Mouse (Mus musculus) heart, adult 2 months (tissue): ENCODE measurements at regions not wholly inside any gene's neighbourhood (a gene's known extent, or its start where the extent isn't known, plus 50 kb on each side); places are given as distances from the start of the nearest gene placed in this dataset.

Experiments used
- DNase-seq, 2 experiments: peaks; one replicate each; pipeline ENCODE4 v3.0.0; 2021
- H3K27ac ChIP-seq: fragments of 200-600 bp; 2 replicates; pipeline ENCODE4 v1.8.1; 2022
- H3K27me3 ChIP-seq: fragments of 200-500 bp; 2 replicates; pipeline ENCODE4 v1.6.1; 2012; ENCODE audit warnings: mild to moderate bottlenecking, low read length, inconsistent platforms, mixed read lengths; ENCODE audit not compliant: control insufficient read depth, insufficient read depth
- H3K36me3 ChIP-seq: fragments of 200-500 bp; 2 replicates; pipeline ENCODE4 v1.6.1; 2012; ENCODE audit warnings: low read length, inconsistent platforms; ENCODE audit not compliant: control insufficient read depth, insufficient read depth
- H3K4me1 ChIP-seq: fragments of 200-500 bp; 2 replicates; pipeline ENCODE4 v1.6.1; 2011; ENCODE audit warnings: low read length; ENCODE audit not compliant: control insufficient read depth, insufficient read depth
- H3K4me3 ChIP-seq: fragments of 200-600 bp; 2 replicates; pipeline ENCODE4 v1.8.1; 2022
- H3K79me2 ChIP-seq: fragments of 200-500 bp; replicated peaks from 2 replicates; pipeline ENCODE4 v1.6.1; 2012; ENCODE audit warnings: mild to moderate bottlenecking, inconsistent platforms, low read length, moderate library complexity, mixed read lengths; ENCODE audit not compliant: control insufficient read depth, insufficient read depth
- H3K9ac ChIP-seq: fragments of 200-500 bp; 2 replicates; pipeline ENCODE4 v1.6.1; 2012; ENCODE audit warnings: low read depth, mild to moderate bottlenecking, control low read depth, inconsistent platforms, low read length, mixed read lengths
- CTCF ChIP-seq: fragments of 200-600 bp; IDR thresholded peaks from 2 replicates; pipeline ENCODE4 v1.8.1; 2022; ENCODE audit warnings: antibody characterized with exemption, mild to moderate bottlenecking, moderate library complexity
- EP300 ChIP-seq: fragments of 200-500 bp; IDR thresholded peaks from 2 replicates; pipeline ENCODE4 v1.6.1; 2011; ENCODE audit warnings: low read depth, low read length, control low read depth; ENCODE audit not compliant: insufficient read depth
- POLR2A ChIP-seq: fragments of 200-500 bp; IDR thresholded peaks from 2 replicates; pipeline ENCODE4 v1.6.1; 2011; ENCODE audit warnings: mild to moderate bottlenecking, low read depth, low read length, control low read depth; ENCODE audit not compliant: insufficient read depth
- WGBS: fragments of 180-500 bp; shearing (Covaris S2); methylation state at CpG from one replicate; pipeline ENCODE4 v1.1.7; 2018; 5-methylcytosine and 5-hydroxymethylcytosine counted together
- intact Hi-C: fragments of 180-260 bp; cut with DNase I; formaldehyde crosslinking; loops from one replicate; pipeline ENCODE4 v1.15.1; 2025

GRCm38 (mm10) chr3:143995045-143995444, 210.0 kb downstream of the Lmo4 start:
- Histone ChIP-seq H3K79me2 (no peaks in the 10 kb centered on the region), H3K4me1 (no peaks in the 10 kb centered on the region; the same call in 1 of the 2 replicates), H3K9ac (no peak overlapping the region), H3K27ac (no peak overlapping the region), H3K4me3 (no peak overlapping the region), H3K36me3 (no peaks in the 10 kb centered on the region), H3K27me3 (no peaks in the 10 kb centered on the region)
- DNase-seq = no peak
- WGBS = 88% methylated on average over 3 of the region's 3 CpGs
- no peak for TF ChIP-seq CTCF
- intact Hi-C loops = no loop called here

- intact Hi-C loops = no loop called here
- Histone ChIP-seq H3K27ac (no peak overlapping the region), H3K4me3 (no peak overlapping the region), H3K27me3 (no peaks in the 10 kb centered on the region), H3K79me2 (no peaks in the 10 kb centered on the region), H3K36me3 (no peaks in the 10 kb centered on the region), H3K9ac (no peak overlapping the region), H3K4me1 (no peaks in the 10 kb centered on the region; the same call in 1 of the 2 replicates)
- no peak for DNase-seq
- TF ChIP-seq CTCF = no peak
- TF ChIP-seq POLR2A = no peak
- no peak for TF ChIP-seq EP300
- 73% methylated on average over 4 of the region's 4 CpGs for WGBS
These were observed 216.0 kb downstream of the Lmo4 start for GRCm38 (mm10) chr3:143988991-143989390.

GRCm38 (mm10) chr3:143988037-143988436, 217.0 kb downstream of the Lmo4 start:
- Histone ChIP-seq H3K27ac (no peak overlapping the region), H3K36me3 (no peaks in the 10 kb centered on the region), H3K4me1 (no peaks in the 10 kb centered on the region; the same call in 1 of the 2 replicates), H3K4me3 (no peak overlapping the region), H3K27me3 (no peaks in the 10 kb centered on the region), H3K79me2 (no peaks in the 10 kb centered on the region), H3K9ac (no peak overlapping the region)
- intact Hi-C loops = no loop called here
- TF ChIP-seq CTCF (0 out of 2 replicates have a peak, but pooled peaks have one; percentile 10), EP300 (no peak)
- 93% methylated on average over 5 of the region's 5 CpGs for WGBS
- DNase-seq = no peak

- WGBS = 79% methylated on average over 2 of the region's 2 CpGs
- H3K36me3 ChIP-seq = no peaks in the 10 kb centered on the region
- no peak for TF ChIP-seq EP300
- no peak for TF ChIP-seq POLR2A
- no peak for TF ChIP-seq CTCF
- no peak overlapping the region for H3K9ac ChIP-seq
- H3K4me3 ChIP-seq = no peak overlapping the region
- DNase-seq = no peak
- no peaks in the 10 kb centered on the region for H3K79me2 ChIP-seq
- no peaks in the 10 kb centered on the region for H3K27me3 ChIP-seq
- H3K27ac ChIP-seq = no peak overlapping the region
- intact Hi-C loops = no loop called here
- H3K4me1 ChIP-seq = no peaks in the 10 kb centered on the region; the same call in 1 of the 2 replicates
These were observed 218.2 kb downstream of the Lmo4 start for GRCm38 (mm10) chr3:143986798-143987197.

- Histone ChIP-seq H3K9ac (no peak overlapping the region), H3K27ac (no peak overlapping the region), H3K4me1 (no peaks in the 10 kb centered on the region; the same call in 1 of the 2 replicates), H3K4me3 (no peak overlapping the region), H3K36me3 (no peaks in the 10 kb centered on the region), H3K27me3 (no peaks in the 10 kb centered on the region), H3K79me2 (no peaks in the 10 kb centered on the region)
- intact Hi-C loops = no loop called here
- 89% methylated on average over 5 of the region's 5 CpGs for WGBS
- no peak for TF ChIP-seq EP300
- no peak for TF ChIP-seq CTCF
- TF ChIP-seq POLR2A = no peak
- DNase-seq = no peak
These were observed 218.9 kb downstream of the Lmo4 start for GRCm38 (mm10) chr3:143986200-143986506.

GRCm38 (mm10) chr3:143985349-143986199, 219.4 kb downstream of the Lmo4 start:
- Histone ChIP-seq H3K27ac (no peak overlapping the region), H3K27me3 (no peaks in the 10 kb centered on the region), H3K79me2 (no peaks in the 10 kb centered on the region), H3K9ac (no peak overlapping the region), H3K4me3 (no peak overlapping the region), H3K4me1 (no peaks in the 10 kb centered on the region; the same call in 1 of the 2 replicates), H3K36me3 (no peaks in the 10 kb centered on the region)
- WGBS = 84% methylated on average over 6 of the region's 6 CpGs
- TF ChIP-seq CTCF (no peak), POLR2A (no peak), EP300 (no peak)
- intact Hi-C loops = no loop called here
- no peak for DNase-seq
